In the genomic region with DNA sequence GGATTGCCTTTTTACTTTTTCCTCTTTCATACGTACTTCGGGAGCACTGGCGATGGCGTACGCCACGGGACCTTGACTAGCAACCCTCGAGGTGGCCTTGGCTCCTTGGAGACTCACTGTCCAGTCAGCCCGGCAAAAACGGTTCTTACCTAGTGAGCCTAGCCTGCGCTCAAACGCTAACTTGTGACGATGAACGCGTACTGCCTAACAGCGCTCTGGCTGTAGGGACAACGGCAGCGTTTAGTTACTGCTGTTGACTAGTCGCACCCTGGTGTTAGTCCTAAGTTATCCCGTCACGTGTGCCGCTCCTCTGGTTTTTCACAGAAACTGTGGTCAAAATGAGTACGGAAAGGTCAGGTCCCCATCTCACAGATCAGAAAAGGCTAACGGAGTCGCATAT, we compare ENCODE assay signal across 8 mouse cellular contexts. TPM values are rescaled to one million over a fixed set of nuclear protein-coding genes. Genes with fewer than 3 reads are reported as not detected.
DNase-seq lines count a peak whose midpoint lies in the region; ATAC-seq lines count a peak whose summit lies in the region.

No protein-coding gene starts in this region.

- H3K4me1 ChIP-seq in heart, embryonic 12.5 days (replicated peaks), result peaks cover 11% of the 10 kb centered on the region
- peaks cover 6% of the 10 kb centered on the region; the same call in 1 of the 2 replicates for H3K4me1 ChIP-seq in forebrain, embryonic 11.5 days (replicated peaks; ENCODE audit: control insufficient read depth, insufficient read depth, low read length)
- H3K4me1 ChIP-seq in neural tube, embryonic 15.5 days, result peaks cover 21% of the 10 kb centered on the region

- H3K9ac ChIP-seq in heart, embryonic 12.5 days, result peak overlapping the region; percentile 86
- peak overlapping the region; percentile 69 for H3K9ac ChIP-seq in forebrain, embryonic 11.5 days (ENCODE audit: low read length)
- H3K9ac ChIP-seq in neural tube, embryonic 15.5 days (replicated peaks), result peak overlapping the region; percentile 51

- peak overlapping the region; percentile 83 for H3K27ac ChIP-seq in heart, embryonic 12.5 days (ENCODE audit: poor library complexity, severe bottlenecking)
- H3K27ac ChIP-seq in forebrain, embryonic 11.5 days (ENCODE audit: low read depth, low read length), result peak overlapping the region; percentile 81; the same call in 1 of the 2 replicates
- H3K27ac ChIP-seq in neural tube, embryonic 15.5 days (replicated peaks), result peak overlapping the region; percentile 85

- no peaks in the 10 kb centered on the region for H3K9me3 ChIP-seq in heart, embryonic 12.5 days (replicated peaks)
- H3K9me3 ChIP-seq in forebrain, embryonic 11.5 days (ENCODE audit: control insufficient read depth, low read length), result no peaks in the 10 kb centered on the region
- H3K9me3 ChIP-seq in neural tube, embryonic 15.5 days (replicated peaks), result no peaks in the 10 kb centered on the region

- peak overlapping the region; percentile 88 for H3K4me2 ChIP-seq in heart, embryonic 12.5 days
- peak overlapping the region; percentile 84 for H3K4me2 ChIP-seq in forebrain, embryonic 11.5 days (ENCODE audit: low read depth, low read length, severe bottlenecking)
- H3K4me2 ChIP-seq in neural tube, embryonic 15.5 days, result peak overlapping the region; percentile 77

- DNase-seq in heart, postnatal 25 days (ENCODE audit: low spot score), result no peak
- peak; percentile 57 for DNase-seq in 3T3-L1 (ENCODE audit: low read depth, low spot score)
- peak; percentile 48 for DNase-seq in R1 (ENCODE audit: low read depth, low spot score)
- DNase-seq in forebrain, embryonic 11.5 days (ENCODE audit: low spot score), result no peak
- DNase-seq in liver, result peak; percentile 39
- DNase-seq in yolk sac, embryonic 10.5 days (ENCODE audit: low spot score), result no peak

- WGBS in heart, embryonic 12.5 days, result under 1% methylated on average over 24 of the region's 24 CpGs
- 0% methylated on average over 23 of the region's 24 CpGs for WGBS in forebrain, embryonic 11.5 days
- under 1% methylated on average over 24 of the region's 24 CpGs for WGBS in neural tube, embryonic 15.5 days

- H3K27me3 ChIP-seq in heart, embryonic 12.5 days (replicated peaks), result no peaks in the 10 kb centered on the region
- H3K27me3 ChIP-seq in forebrain, embryonic 11.5 days (ENCODE audit: control insufficient read depth, insufficient read depth, low read length), result no peaks in the 10 kb centered on the region
- no peaks in the 10 kb centered on the region for H3K27me3 ChIP-seq in neural tube, embryonic 15.5 days (replicated peaks)

- no peak for ATAC-seq in heart, embryonic 12.5 days (ENCODE audit: insufficient number of reproducible peaks, low FRiP score)
- no peak for ATAC-seq in forebrain, embryonic 11.5 days (replicated peaks; ENCODE audit: low FRiP score)
- no peak for ATAC-seq in neural tube, embryonic 15.5 days (ENCODE audit: low FRiP score)

- H3K36me3 ChIP-seq in heart, embryonic 12.5 days, result peaks cover 4% of the 10 kb centered on the region
- no peaks in the 10 kb centered on the region for H3K36me3 ChIP-seq in forebrain, embryonic 11.5 days (ENCODE audit: control insufficient read depth, insufficient read depth, low read length)
- H3K36me3 ChIP-seq in neural tube, embryonic 15.5 days, result no peaks in the 10 kb centered on the region

- intact Hi-C loops in heart, postnatal 25 days (cut with DNase I), result loop anchor here (10.0 kb wide), 1 partner anchor 1434 kb away; no protein-coding TSS in a partner anchor

- H3K4me3 ChIP-seq in heart, embryonic 12.5 days, result peak overlapping the region; percentile 85
- H3K4me3 ChIP-seq in forebrain, embryonic 11.5 days (ENCODE audit: low read depth, low read length), result peak overlapping the region; percentile 95
- peak overlapping the region; percentile 74 for H3K4me3 ChIP-seq in neural tube, embryonic 15.5 days (replicated peaks)

RNA-seq across cellular contexts. Expression of a gene that starts 0.6 kb away (rescaled TPM):
- 10.0 and 12.4 TPM in 2 replicates for polyA plus RNA-seq in heart, embryonic 12.5 days (2016; fragmentation: Nextera tagmentation; extraction: Ambion mirVana)
- total RNA-seq in heart, postnatal 25 days (2021), result 10 to 100 TPM; 28.2 to 30.5 TPM
- polyA plus RNA-seq in forebrain, embryonic 11.5 days (2014; fragmentation: Nextera tagmentation; extraction: Ambion mirVana), result 4.4 and 4.5 TPM in 2 replicates
- 9.3 and 10.5 TPM in 2 replicates for polyA plus RNA-seq in neural tube, embryonic 15.5 days (2015; fragmentation: Nextera tagmentation; extraction: Ambion mirVana)

RNA-seq across cellular contexts. Expression of a gene that starts 0.9 kb away (rescaled TPM):
- polyA plus RNA-seq in heart, embryonic 12.5 days (2016; fragmentation: Nextera tagmentation; extraction: Ambion mirVana), result 26.4 and 32.2 TPM in 2 replicates
- 10 to 100 TPM; 11.9 to 13.7 TPM for total RNA-seq in heart, postnatal 25 days (2021)
- polyA plus RNA-seq in forebrain, embryonic 11.5 days (2014; fragmentation: Nextera tagmentation; extraction: Ambion mirVana), result 51.6 and 55.0 TPM in 2 replicates
- 29.5 and 31.7 TPM in 2 replicates for polyA plus RNA-seq in neural tube, embryonic 15.5 days (2015; fragmentation: Nextera tagmentation; extraction: Ambion mirVana)

Comparison
In these comparisons a context has a peak if more than half of its experiments do, and no peak if none do; other contexts are left out.
1. DNase-seq: peak in 3T3-L1 (single experiment), R1 (single experiment) and liver (single experiment); none in heart, postnatal 25 days (single experiment), forebrain, embryonic 11.5 days (single experiment) and yolk sac, embryonic 10.5 days (single experiment).
2. Peak in every context shown above with its lines, with median percentiles within 50 percentile points of each other: H3K27ac ChIP-seq, H3K4me2 ChIP-seq, H3K4me3 ChIP-seq and H3K9ac ChIP-seq.